Mouse (Mus musculus) hematopoietic stem cell, adult 5-6 weeks (primary cell): ENCODE results near the gene Eps8. TPM values are rescaled to one million over a fixed set of nuclear protein-coding genes. Genes with fewer than 3 reads are reported as not detected.

Source experiments
- ATAC-seq, 2 experiments: fragments of 125-278 bp in 1 of 2; replicated peaks in 1 of 2; 2 replicates each; pipeline ENCODE4 v1.8.0; 2016 to 2017; ENCODE audit warnings: inconsistent platforms in 2 of 2, mild to moderate bottlenecking in 2 of 2, moderate number of reproducible peaks in 2 of 2, low read depth in 1 of 2, moderate TSS enrichment in 1 of 2; ENCODE audit not compliant: low FRiP score in 2 of 2, poor library complexity in 2 of 2, severe bottlenecking in 2 of 2, insufficient read depth in 1 of 2, low TSS enrichment in 1 of 2
- total RNA-seq: library from RNA; stranded (forward); fragments of 172-1452, 232-1000 nt; gene quantifications from 2 replicates; pipeline ENCODE4 v1.2.3, GENCODE M21; 2017

Eps8 gene
- total RNA-seq, 1 experiment from 2014 or later = 19.0 TPM

DNA sequence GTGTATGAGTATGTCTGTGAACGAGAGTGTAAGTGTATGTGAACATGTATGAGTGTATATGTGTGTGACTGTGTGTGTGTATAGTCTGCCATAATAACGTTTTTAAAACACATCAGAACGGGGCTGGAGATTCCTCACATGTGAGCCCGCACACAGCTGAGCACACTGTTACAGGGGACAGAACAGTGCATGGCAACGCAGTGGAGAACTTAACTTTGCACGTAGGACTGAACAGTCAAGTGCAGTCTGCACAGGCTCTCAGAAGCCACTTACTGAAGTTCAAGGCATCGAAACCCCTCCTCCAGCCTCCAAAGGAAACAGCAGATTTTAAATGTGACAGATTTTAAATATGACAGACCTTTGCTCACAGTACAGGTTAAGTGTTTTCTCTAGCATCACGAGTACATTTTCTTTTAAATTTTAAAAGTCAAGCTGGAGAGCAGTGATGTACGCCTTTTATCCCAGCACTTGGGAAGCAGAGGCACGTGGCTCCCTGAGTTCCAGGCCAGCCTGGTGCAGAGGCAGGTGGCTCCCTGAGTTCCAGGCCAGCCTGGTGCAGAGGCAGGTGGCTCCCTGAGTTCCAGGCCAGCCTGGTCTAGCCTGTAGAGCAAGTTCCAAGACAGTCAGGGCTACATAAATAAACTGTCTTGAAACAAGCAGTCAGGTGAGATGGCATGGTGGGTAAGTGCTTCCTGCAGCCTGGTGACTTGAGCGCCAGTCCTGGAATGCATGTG lies 15.7 kb downstream of the Eps8 start:
- ATAC-seq = no peak

DNA sequence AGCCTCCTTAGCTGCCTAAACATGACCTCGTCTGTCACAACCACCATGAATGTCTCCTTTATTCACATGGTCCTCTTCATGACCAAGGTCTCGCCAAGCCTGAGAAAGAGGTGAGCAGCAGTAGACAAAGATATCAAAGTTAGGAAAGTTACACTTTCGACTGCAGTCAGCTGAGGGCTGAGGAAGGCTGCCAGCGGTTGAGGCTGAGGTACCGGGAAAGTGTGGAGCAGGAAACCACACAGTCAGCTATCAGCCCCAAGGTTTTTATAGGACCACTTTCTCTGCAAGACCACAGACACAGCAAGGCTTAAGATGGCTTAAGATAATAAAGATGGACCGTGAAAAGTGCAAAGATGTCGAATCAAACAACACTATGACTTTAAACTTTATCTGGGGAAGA lies 17.2 kb downstream of the Eps8 start:
- ATAC-seq = peak; percentile 81 to 88

DNA sequence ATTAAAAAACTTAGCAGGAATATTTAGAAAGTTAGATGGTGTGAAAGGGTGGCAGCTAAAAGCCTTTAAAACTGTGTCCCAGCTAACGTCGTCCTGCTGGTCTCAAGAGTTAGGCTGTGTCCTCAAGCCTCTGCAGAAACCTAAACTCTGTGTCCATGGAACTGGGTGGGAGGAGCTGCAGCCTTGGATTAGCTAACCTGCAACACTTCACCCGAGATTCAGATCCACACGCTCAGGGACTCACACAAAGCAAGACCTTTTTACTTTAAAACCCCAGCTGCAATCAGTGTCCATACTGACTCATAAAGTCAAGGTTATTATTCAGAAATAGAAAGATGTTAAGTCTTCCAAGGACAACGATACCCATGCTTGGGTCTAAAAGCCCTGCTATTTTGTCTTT lies 18.5 kb downstream of the Eps8 start:
- no peak for ATAC-seq

DNA sequence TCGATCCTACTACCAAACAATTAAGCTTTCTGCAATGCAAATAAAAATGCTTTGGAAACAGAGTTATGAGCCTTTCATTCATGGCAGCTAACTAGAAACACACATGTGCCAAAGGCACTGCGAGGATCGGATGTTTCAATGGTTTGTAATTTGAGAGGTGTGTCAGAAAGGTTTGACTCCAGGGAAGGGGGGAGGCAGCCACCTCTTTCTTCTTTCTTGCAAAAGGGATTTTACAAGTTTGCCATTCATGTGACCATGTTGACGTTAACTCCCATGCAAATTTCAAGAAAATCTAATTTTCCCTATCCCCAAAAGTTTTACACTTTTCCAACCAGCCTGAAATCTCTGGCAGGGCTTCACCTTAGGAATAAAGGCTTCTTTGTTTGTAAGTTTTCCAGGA lies 21.1 kb downstream of the Eps8 start:
- no peak for ATAC-seq

DNA sequence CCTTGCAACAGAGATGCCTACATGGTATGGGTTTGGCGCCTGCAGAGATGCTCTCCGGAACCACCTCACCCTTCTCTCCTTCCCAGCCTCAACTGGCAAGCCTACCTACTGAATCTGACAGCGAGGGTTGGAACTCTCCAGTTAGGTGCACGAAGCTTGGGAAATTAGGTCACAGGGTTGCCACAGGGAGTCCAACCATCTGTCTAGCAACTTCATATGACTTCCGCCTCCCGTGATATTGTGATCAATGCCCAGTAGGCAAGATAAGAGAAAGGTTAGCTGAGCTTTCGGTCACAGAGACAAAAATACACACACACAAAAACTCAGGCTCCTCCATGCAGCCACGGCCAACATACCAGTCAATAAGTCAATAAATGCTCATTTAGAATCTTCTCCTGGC lies 21.6 kb downstream of the Eps8 start:
- ATAC-seq = no peak

DNA sequence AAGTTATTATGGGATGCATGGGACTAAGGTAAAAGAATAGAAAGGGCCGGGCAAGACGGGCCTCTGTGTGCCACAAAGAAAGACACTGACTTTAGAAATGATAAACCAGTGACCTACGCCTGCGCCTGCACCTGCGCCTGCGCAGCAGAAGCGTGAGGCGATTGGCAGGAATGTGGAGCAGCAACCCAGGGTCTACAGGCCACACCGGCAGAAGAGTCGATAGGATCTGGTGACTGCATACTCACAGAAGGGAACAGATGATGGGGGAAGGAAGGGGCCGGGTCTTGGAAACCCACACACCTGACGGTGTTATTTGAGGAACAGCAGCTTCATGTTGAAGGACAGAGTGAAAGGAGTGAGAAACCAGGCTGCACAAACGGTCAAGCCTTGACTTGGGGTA lies 24.3 kb downstream of the Eps8 start:
- ATAC-seq = peak; percentile 53 to 68

DNA sequence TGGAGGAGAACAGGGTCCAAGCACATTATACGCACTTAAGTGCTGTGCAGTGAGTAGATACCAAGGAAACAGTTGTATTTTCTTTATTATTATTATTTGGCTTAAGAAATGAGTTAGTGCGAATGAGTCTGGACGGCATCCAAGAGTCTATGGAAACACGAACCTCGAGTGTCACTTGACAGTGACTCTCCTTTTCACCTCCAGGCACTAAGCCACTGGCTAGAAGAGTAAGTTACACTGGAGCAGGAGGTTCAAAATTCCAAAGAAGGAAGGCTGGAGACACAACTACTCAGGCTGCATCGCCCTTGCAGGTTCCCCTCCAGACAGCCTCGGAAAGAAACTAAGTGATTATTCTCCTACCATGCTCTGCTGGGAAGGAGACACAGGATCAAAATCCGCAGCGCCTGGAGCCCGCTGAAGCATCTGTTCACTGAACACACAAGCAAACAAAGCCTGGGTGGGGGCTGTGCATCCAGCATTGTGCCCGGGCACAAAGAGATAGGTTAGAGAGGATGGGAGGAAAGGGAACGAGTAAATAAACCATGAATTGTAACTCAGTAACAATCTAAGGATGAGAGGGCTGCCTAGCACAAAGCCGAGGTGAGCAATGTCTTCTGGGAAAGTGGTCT lies 25.0 kb downstream of the Eps8 start:
- no peak for ATAC-seq

DNA sequence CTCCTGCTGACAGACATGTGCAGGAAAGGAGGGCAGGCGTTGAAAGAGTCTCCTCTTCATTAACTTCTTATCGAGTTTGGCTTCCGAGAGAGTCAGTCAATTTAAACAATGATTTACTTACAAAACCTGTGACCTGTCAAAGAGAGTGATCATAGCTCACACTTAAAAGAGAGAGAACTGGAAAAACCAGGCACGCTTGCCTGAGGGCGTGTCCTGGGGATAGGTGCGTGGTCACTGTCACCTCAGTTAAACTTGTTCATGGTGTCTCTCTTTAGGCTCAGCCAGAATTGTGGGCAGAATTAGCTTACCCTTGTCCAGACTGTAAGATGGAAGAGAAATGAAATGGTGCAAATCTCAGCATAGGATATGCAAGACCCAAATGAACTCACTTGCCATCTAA lies 26.0 kb downstream of the Eps8 start:
- ATAC-seq = no peak

DNA sequence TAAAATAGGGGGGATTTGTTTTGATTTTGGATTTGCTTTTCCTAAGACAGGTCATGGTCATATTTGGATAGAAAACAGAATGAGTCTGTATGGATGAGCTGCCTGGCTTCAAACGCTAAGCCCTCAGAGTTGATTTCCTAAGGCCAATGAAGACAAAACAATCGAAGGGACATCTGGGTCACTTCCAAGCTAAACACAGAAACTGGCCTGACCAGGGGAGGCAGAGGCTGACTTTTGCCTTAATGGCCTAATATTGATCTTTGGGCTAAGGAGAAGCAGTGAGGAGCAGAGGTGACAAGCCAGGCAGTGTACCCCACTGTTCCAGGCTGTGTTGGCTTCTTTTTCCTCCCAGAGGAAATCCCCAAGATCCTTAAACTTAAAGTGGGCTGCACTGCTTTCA lies 33.7 kb downstream of the Eps8 start:
- ATAC-seq = no peak

DNA sequence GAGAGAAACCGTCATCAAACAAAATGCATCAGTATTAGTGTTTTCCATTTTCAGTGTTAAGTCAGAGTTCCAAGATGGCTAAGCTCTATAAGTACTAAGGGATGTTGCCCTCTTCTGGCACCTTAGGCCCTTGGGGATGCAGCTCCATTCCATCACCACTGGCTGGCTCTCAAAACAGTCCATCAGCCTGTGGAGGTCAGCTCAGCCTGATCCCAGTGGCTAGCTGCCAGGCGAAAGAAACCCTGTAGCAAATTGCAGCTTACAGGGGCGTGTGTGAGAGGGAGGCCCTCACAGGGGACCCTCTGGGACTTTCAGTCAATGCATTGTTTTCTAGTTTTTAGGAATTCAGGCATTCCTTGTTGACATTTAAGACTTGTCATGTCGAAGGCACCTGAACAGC lies 40.8 kb downstream of the Eps8 start:
- ATAC-seq = no peak

DNA sequence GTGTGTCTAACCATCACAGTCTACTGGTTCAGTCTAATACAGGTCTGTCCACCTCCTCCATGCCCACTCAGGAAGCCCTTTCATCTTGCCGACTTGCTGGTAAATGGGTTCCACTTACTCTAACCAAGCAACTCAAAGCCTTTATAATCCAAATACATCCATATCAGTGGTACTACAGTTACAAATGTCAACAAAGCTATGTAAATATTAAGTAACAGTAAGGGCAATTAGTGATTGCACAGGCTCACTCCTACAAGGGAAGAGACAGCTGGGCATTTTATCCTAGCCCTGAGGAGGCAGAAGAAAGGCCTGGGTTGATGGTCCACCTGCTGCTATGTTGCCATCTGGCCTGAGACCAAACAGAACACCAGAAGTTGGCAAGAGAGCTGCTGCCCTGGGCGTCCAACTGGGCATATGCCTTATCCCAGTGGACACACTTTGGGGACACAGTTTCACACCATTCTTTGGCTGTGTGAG lies 42.6 kb downstream of the Eps8 start:
- ATAC-seq = no peak

DNA sequence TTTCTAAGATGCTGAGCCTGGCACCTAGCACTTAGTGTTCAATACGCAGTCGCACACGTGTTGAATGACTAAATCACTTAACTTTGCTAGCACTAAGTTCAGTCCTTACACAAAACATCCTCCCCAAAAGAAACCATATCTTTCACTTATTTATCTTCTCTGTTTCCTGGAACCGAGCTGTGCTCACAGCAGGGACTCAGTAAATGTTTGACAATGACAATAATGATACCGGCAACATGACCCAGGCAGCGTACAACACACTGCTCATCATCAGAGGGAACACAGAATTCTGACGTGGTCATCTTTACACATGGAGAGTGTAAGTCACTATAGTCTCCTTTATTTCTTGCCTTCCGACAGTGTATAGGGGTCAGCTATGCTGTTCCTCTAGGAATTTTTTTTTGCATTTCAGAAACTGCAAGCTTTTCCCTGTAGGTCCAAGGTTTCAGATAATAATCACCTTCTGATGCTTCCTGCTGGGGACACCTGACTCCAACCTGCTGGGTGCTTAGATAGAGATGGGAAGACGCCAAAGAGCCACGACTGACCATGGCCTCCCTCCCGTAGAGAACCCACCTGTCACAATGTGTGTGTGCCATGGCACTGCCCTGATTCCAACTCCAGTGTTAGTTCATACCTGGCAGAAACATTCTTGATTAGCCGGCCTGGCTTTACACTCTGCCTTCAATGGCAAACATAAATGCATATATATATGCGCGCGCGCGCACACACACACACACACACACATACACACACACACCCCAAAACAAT lies 46.3 kb downstream of the Eps8 start:
- ATAC-seq = no peak

DNA sequence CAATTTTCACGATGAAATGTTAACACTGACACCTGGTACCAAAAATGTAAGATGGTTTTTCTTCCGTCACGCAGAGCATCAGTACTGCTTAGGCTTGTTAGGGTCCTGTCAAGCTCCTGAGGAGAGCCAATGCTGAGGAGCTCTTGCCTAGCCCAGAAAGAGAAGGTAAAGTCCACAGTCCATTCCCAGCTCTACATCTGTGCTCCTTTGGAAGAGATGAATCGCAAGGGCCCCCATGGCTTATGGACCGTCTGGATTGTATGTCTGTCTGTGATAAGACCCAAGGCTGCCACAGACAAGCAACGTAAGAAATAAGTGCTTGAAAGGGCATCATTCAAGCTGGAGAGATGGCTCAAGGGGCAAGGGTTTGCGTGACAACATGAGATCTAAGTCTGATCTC lies 48.1 kb downstream of the Eps8 start:
- no peak for ATAC-seq

DNA sequence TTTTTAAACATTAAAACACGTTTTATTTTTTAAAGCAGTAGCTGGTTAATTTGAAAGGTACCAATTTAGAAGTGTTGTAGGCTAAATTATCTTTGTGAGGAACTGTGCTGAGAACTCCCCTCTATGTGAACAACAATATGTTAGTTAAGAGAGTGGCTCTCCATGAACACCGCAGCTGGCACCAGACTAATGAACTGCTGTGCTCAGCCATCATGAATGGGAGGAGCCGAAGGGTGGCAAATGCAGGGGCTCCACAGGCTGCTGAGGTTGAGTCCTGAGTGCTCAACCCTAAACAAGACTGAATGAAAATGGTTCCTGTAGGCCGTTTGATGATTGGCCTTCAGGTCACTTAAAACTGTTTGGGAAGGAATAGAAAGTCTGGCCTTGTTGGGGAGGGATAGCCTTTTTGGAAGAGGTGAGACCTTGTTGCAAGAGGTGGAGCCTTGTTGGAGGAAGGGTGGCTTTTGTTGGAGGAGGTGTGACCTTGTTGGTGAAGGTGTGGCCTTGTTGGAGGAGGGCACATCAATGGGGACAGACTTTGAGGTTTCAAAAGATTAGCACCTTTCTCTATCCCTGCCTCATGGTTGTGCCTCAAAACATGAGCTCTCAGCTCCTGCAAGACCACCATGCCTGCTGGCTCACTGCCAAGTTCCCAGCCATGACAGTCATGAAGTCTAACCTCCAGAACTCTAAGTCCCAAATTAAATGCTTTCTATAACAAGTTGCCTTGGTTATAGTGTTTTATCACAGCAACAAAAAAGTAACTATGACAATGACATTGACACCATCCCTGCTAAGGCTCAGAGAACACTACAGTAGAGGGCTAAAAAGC lies 50.0 kb downstream of the Eps8 start:
- ATAC-seq = no peak

DNA sequence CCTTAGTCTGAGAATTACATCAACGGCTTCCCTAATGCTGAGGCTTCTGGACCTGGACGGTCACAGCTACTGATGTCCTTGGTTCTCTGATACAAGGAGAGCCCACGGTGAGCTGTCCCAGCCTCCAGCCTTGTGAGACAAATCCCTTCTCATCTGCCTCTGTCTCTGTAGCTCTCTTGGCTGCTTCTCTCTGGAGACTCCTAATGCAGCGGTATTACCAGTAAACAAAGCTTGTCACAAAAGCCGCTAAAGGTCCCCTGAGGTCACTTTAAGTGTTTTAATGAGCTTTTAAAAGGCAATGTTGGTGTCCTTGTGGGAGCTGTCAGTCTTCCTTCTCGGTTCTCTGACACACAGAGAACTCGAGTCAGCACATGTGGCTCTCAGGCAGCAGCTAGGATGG lies 56.4 kb downstream of the Eps8 start:
- ATAC-seq = no peak

DNA sequence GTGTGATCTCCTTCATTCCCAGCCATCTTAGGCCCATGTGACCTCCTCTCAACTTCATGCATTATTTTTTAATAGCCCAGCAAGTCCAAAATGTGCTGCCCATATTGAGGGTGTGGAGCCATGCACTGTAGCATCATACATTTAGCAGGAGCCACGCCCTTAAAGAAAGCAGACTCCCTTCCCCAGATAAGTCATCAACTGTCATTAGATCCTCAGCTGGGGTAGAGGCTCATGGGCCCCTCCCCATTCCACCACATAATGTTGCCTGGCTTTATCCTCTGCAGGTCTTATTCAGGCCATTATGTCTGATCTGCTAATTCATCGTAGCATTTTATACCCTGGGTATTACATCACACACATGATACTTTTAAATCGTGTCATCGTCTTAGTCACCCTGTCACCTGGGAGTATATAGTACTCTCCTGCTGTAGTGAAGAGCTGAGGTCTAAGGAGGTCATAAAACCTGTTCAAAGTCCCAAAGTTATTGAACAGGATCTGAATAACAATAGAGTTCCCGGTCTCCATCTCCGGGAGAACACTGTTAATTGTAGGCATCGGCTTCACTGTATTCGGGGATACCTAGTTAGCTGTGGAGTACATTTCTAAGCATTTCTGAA lies 57.1 kb downstream of the Eps8 start:
- no peak for ATAC-seq

DNA sequence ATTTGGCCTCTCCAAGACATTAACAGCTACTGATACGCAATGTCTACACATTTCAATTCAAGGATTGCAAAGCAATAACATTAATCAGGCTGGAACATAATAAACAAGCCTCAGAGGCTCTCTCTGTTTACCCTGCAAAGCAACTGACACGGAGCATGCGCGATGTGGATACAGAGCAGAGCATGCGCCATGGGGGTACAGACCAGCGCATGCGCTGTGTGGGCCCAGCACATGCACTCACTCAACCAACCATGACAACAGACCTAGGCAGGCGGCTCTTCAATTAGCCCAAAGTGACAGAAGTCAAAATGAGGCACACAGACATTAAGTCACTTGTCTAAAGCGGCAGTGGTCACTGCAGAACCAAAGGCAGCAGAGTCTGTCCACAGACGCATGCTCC lies 62.1 kb downstream of the Eps8 start:
- no peak for ATAC-seq
